Mouse (Mus musculus): ENCODE results near the gene Gm44973. TPM values are rescaled to one million over a fixed set of nuclear protein-coding genes. Genes with fewer than 3 reads are reported as not detected.

Gene Gm44973
- polyA plus RNA-seq, 1 experiment from 2014 or later, result 0.36 TPM

DNA sequence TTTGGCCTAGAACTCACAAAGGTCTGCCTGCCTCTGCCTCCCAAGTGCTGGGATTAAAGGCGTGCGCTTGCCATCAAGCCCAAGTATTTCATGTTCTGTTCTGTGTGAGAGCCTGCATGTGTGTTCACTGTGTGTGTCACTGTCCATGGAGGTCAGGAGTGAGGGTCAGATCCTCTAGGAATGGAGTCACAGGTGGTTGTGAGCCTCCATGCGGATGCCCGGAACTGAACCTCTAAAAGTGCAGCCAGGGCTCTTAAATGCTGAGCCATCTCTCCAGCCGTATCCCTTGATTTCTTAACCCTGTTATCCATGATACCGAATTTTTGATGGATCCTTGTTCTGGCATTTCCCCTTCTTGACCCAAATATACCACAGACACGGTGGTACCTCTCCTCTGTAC, 21.7 kb downstream of the Gm44973 start:
- Histone ChIP-seq H3K4me1 (ENCODE audit: control insufficient read depth, insufficient read depth, low read length) (no peaks in the 10 kb centered on the region), H3K27ac (ENCODE audit: low read depth, low read length) (no peak overlapping the region), H3K27me3 (ENCODE audit: control insufficient read depth, insufficient read depth, low read length) (no peaks in the 10 kb centered on the region), H3K36me3 (ENCODE audit: control insufficient read depth, insufficient read depth, low read length) (peaks cover 18% of the 10 kb centered on the region), H3K4me3 (ENCODE audit: low read depth, low read length) (no peak overlapping the region), H3K9me3 (ENCODE audit: control insufficient read depth, low read length) (no peaks in the 10 kb centered on the region), H3K4me2 (ENCODE audit: low read depth) (no peak overlapping the region), H3K9ac (ENCODE audit: low read length) (no peak overlapping the region)
- ATAC-seq (ENCODE audit: insufficient read depth, low FRiP score, low TSS enrichment) (no peak), DNase-seq (ENCODE audit: low spot score) (no peak)
- 90% methylated on average over 7 of the region's 7 CpGs for WGBS

DNA sequence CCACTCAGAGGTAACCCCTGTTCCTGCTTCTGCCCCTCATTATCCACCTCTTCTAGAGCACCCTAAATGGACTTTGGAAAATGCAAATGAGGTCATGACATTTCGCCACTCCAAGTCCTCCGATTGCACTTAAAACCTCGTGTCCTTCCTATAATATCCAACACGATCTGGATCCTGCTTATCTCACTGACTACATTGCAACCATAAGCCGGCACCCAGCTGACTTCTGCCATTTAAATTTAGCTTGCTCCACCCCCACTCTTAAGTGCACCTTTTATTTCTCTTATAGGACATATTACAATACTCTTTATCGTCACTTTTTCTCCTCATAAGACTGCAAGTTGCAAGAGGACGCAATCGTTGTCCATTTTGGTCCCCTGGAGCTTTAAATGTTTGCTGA, 22.2 kb downstream of the Gm44973 start:
- Histone ChIP-seq H3K4me1 (ENCODE audit: control insufficient read depth, insufficient read depth, low read length) (no peaks in the 10 kb centered on the region), H3K9ac (ENCODE audit: low read length) (no peak overlapping the region), H3K36me3 (ENCODE audit: control insufficient read depth, insufficient read depth, low read length) (peaks cover 14% of the 10 kb centered on the region), H3K9me3 (ENCODE audit: control insufficient read depth, low read length) (no peaks in the 10 kb centered on the region), H3K27me3 (ENCODE audit: control insufficient read depth, insufficient read depth, low read length) (no peaks in the 10 kb centered on the region), H3K27ac (ENCODE audit: low read depth, low read length) (peak overlapping the region; percentile 89), H3K4me3 (ENCODE audit: low read depth, low read length) (peak overlapping the region; percentile 43), H3K4me2 (ENCODE audit: low read depth) (no peak overlapping the region; the same call in 1 of the 2 replicates)
- no peak for ATAC-seq (ENCODE audit: insufficient read depth, low FRiP score, low TSS enrichment)
- DNase-seq (ENCODE audit: low spot score), result no peak
- WGBS, result 88% methylated on average over 8 of the region's 8 CpGs

DNA sequence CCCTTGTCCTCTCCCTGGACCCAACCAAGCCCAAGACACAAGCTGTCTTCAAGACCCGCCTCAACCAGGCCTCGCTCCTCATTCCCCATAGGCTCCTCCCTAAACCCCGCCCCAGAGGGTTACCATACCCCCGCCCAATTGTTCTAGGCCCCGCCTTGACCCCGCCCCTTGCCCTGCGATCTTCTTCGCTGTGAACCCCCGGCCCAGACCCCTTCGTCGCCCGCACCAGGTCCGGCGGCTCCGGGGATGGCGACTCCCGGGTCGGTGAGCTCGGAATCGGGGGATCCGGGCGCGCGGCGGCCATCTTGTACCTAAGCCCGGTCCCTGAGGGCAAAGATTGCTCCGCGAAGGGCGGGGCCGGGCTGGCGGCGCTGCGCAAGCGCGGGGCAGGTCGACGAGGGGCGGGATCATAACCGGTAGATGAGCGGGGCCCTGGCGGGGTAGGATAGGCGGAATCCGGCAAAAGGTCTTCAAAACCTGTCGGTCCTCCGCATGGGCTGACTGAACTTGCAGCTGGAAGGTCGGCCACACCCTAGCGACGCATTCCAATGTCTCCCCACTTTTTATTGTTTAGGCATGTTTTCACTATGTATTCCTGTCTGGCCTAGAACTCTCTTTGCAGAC, 22.9 kb downstream of the Gm44973 start, which contains the start of gene Zfp784:
Gene Zfp784 (minus strand): TSS at position 338 of the 624 bp plus-strand sequence.
- H3K4me2 ChIP-seq (ENCODE audit: low read depth), result peak within 1 kb of the TSS; percentile 38
- no peaks in the 10 kb centered on the region for H3K9me3 ChIP-seq (ENCODE audit: control insufficient read depth, low read length)
- H3K4me1 ChIP-seq (ENCODE audit: control insufficient read depth, insufficient read depth, low read length), result no peaks in the 10 kb centered on the region
- peak within 1 kb of the TSS; percentile 58 for H3K9ac ChIP-seq (ENCODE audit: low read length)
- peak within 1 kb of the TSS; percentile 89 for H3K27ac ChIP-seq (ENCODE audit: low read depth, low read length)
- under 1% methylated on average over 48 of the region's 48 CpGs for WGBS
- H3K27me3 ChIP-seq (ENCODE audit: control insufficient read depth, insufficient read depth, low read length), result no peaks in the 10 kb centered on the region
- peaks cover 6% of the 10 kb centered on the region for H3K36me3 ChIP-seq (ENCODE audit: control insufficient read depth, insufficient read depth, low read length)
- DNase-seq (ENCODE audit: low spot score), result peak; percentile 93
- H3K4me3 ChIP-seq (ENCODE audit: low read depth, low read length), result peak within 1 kb of the TSS; percentile 43
- ATAC-seq (ENCODE audit: insufficient read depth, low FRiP score, low TSS enrichment), result peak; percentile 94

- Histone ChIP-seq H3K9ac (ENCODE audit: low read length) (peak overlapping the region; percentile 58), H3K4me1 (ENCODE audit: control insufficient read depth, insufficient read depth, low read length) (no peaks in the 10 kb centered on the region), H3K9me3 (ENCODE audit: control insufficient read depth, low read length) (no peaks in the 10 kb centered on the region), H3K36me3 (ENCODE audit: control insufficient read depth, insufficient read depth, low read length) (peaks cover 6% of the 10 kb centered on the region; the same call in 1 of the 2 replicates), H3K4me3 (ENCODE audit: low read depth, low read length) (peak overlapping the region; percentile 43), H3K4me2 (ENCODE audit: low read depth) (peak overlapping the region; percentile 38), H3K27ac (ENCODE audit: low read depth, low read length) (no peak overlapping the region), H3K27me3 (ENCODE audit: control insufficient read depth, insufficient read depth, low read length) (no peaks in the 10 kb centered on the region)
- no peak for DNase-seq (ENCODE audit: low spot score)
- no peak for ATAC-seq (ENCODE audit: insufficient read depth, low FRiP score, low TSS enrichment)
- WGBS, result 46% methylated on average over 5 of the region's 5 CpGs
These were observed 23.6 kb downstream of the Gm44973 start for GRCm38 (mm10) chr7:5038940-5039339.

- Histone ChIP-seq H3K4me2 (ENCODE audit: low read depth) (no peak overlapping the region), H3K9me3 (ENCODE audit: control insufficient read depth, low read length) (no peaks in the 10 kb centered on the region), H3K27me3 (ENCODE audit: control insufficient read depth, insufficient read depth, low read length) (no peaks in the 10 kb centered on the region), H3K4me1 (ENCODE audit: control insufficient read depth, insufficient read depth, low read length) (no peaks in the 10 kb centered on the region), H3K27ac (ENCODE audit: low read depth, low read length) (no peak overlapping the region), H3K4me3 (ENCODE audit: low read depth, low read length) (no peak overlapping the region), H3K36me3 (ENCODE audit: control insufficient read depth, insufficient read depth, low read length) (no peaks in the 10 kb centered on the region), H3K9ac (ENCODE audit: low read length) (no peak overlapping the region)
- DNase-seq (ENCODE audit: low spot score) (no peak), ATAC-seq (ENCODE audit: insufficient read depth, low FRiP score, low TSS enrichment) (no peak)
- 78% methylated on average over 2 of the region's 2 CpGs for WGBS
These were observed 29.7 kb downstream of the Gm44973 start for GRCm38 (mm10) chr7:5044981-5045380.

- Histone ChIP-seq H3K4me3 (ENCODE audit: low read depth, low read length) (no peak overlapping the region), H3K9ac (ENCODE audit: low read length) (no peak overlapping the region), H3K27ac (ENCODE audit: low read depth, low read length) (no peak overlapping the region), H3K4me2 (ENCODE audit: low read depth) (no peak overlapping the region), H3K36me3 (ENCODE audit: control insufficient read depth, insufficient read depth, low read length) (no peaks in the 10 kb centered on the region), H3K4me1 (ENCODE audit: control insufficient read depth, insufficient read depth, low read length) (no peaks in the 10 kb centered on the region; the same call in 1 of the 2 replicates), H3K9me3 (ENCODE audit: control insufficient read depth, low read length) (no peaks in the 10 kb centered on the region), H3K27me3 (ENCODE audit: control insufficient read depth, insufficient read depth, low read length) (no peaks in the 10 kb centered on the region)
- DNase-seq (ENCODE audit: low spot score) (no peak), ATAC-seq (ENCODE audit: insufficient read depth, low FRiP score, low TSS enrichment) (no peak)
- 66% methylated on average over 2 of the region's 2 CpGs for WGBS
These were observed 30.8 kb downstream of the Gm44973 start for GRCm38 (mm10) chr7:5046112-5046511.

GRCm38 (mm10) chr7:5047313-5047712, 32.0 kb downstream of the Gm44973 start:
- H3K4me2 ChIP-seq (ENCODE audit: low read depth), result no peak overlapping the region
- WGBS, result 40% methylated on average over 2 of the region's 2 CpGs
- no peak overlapping the region for H3K4me3 ChIP-seq (ENCODE audit: low read depth, low read length)
- DNase-seq (ENCODE audit: low spot score) (no peak), ATAC-seq (ENCODE audit: insufficient read depth, low FRiP score, low TSS enrichment) (no peak)
- H3K27me3 ChIP-seq (ENCODE audit: control insufficient read depth, insufficient read depth, low read length), result no peaks in the 10 kb centered on the region
- no peaks in the 10 kb centered on the region for H3K9me3 ChIP-seq (ENCODE audit: control insufficient read depth, low read length)
- no peaks in the 10 kb centered on the region for H3K36me3 ChIP-seq (ENCODE audit: control insufficient read depth, insufficient read depth, low read length)
- H3K27ac ChIP-seq (ENCODE audit: low read depth, low read length), result no peak overlapping the region
- H3K9ac ChIP-seq (ENCODE audit: low read length), result no peak overlapping the region
- H3K4me1 ChIP-seq (ENCODE audit: control insufficient read depth, insufficient read depth, low read length), result no peaks in the 10 kb centered on the region; the same call in 1 of the 2 replicates

DNA sequence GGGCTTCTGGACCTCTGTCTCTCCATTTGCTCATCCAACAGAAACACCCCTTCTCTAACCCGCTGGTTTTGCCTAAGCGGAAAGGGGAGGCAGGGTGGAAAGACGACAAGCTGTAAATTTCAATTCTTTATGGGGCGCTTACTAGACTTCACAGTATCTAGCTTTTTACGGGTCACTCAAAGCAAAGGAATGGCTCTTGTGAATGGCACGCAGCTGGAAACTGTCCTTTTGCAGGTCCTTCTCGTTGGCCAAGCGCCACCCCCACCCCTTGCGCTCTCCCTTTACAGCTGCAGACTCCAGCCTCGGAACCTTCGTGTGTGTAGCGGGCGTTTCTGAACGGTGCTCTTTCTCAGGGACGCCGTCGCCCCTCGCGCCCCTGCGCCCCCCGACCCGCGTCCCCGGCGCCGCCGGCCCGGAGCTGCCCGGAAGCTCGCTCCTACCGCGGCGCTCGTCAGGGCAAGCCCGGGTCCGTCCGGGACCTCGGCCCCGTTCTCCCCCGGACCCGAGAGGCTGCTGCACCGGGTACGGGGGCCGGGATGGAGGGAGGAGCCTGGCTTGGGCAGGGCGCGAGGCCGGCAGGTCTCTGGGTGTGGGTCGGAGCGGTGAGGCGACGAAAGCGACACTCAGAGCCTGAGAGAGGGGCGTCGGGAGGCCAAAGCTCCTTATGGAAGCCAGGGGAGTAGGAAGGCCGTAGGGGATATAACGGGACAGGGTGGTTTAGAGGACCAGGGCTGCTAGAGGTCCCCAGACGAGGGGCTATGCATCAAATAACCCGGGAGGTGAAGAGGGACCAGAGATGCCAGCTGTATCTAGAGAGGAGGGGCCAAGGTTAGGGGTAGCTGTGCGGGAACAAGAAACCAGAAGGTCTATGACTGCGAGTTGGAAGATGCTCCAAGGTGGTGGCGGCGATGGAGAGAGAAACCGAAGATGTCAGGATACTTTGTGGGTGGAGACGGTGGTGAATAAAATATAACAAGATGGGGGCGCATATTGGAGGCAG, 36.2 kb downstream of the Gm44973 start, which contains the start of gene Zfp580:
Gene Zfp580 (plus strand): TSS at position 346 of the 1,000 bp plus-strand sequence.
- peak within 1 kb of the TSS; percentile 79 for H3K4me3 ChIP-seq (ENCODE audit: low read depth, low read length)
- H3K4me2 ChIP-seq (ENCODE audit: low read depth), result peak within 1 kb of the TSS; percentile 90
- 1% methylated on average over 64 of the region's 65 CpGs for WGBS
- no peaks in the 10 kb centered on the region for H3K36me3 ChIP-seq (ENCODE audit: control insufficient read depth, insufficient read depth, low read length)
- peak within 1 kb of the TSS; percentile 67 for H3K27ac ChIP-seq (ENCODE audit: low read depth, low read length)
- peak; percentile 87 for DNase-seq (ENCODE audit: low spot score)
- peak within 1 kb of the TSS; percentile 89 for H3K9ac ChIP-seq (ENCODE audit: low read length)
- peaks cover 41% of the 10 kb centered on the region for H3K27me3 ChIP-seq (ENCODE audit: control insufficient read depth, insufficient read depth, low read length)
- peak; percentile 84 for ATAC-seq (ENCODE audit: insufficient read depth, low FRiP score, low TSS enrichment)
- H3K4me1 ChIP-seq (ENCODE audit: control insufficient read depth, insufficient read depth, low read length), result peaks cover 13% of the 10 kb centered on the region
- no peaks in the 10 kb centered on the region for H3K9me3 ChIP-seq (ENCODE audit: control insufficient read depth, low read length)

Data from neural tube, embryonic 11.5 days (tissue).